Mouse (Mus musculus): ENCODE data around the gene Svep1.

- TF ChIP-seq CTCF (IDR thresholded peaks at IDR 0.05; ENCODE audit: insufficient read depth, low read depth, low read length): no peak
- no peak for TF ChIP-seq POLR2A (IDR thresholded peaks at IDR 0.05; ENCODE audit: insufficient read depth, low read depth, low read length)
These were observed 121.3 kb downstream of the Svep1 start for GRCm38 (mm10) chr4:58085340-58085739.
